Mouse (Mus musculus) spleen, postnatal 4 days (tissue): Measurements from ENCODE around the gene Crispld2.
A peak's percentile ranks its signal among the peaks of the same experiment; 100 is the strongest.

Source experiments
- DNase-seq, 2 experiments: peaks; one replicate each; pipeline ENCODE4 v3.0.0; 2022; ENCODE audit warnings: low spot score in 2 of 2

Crispld2 gene

GRCm38 (mm10) chr8:120066226-120066625 is 74.0 kb downstream of the Crispld2 start:
- DNase-seq, result no peak

- DNase-seq, result no peak
Measured at GRCm38 (mm10) chr8:120067936-120068668, 75.9 kb downstream of the Crispld2 start.

- DNase-seq, result peak; percentile 71 to 90
Measured at GRCm38 (mm10) chr8:120071684-120072083, 79.4 kb downstream of the Crispld2 start.

- no peak for DNase-seq
Measured at GRCm38 (mm10) chr8:120072259-120072658, 80.0 kb downstream of the Crispld2 start.

- DNase-seq, result no peak
Measured at GRCm38 (mm10) chr8:120072827-120073226, 80.6 kb downstream of the Crispld2 start.

GRCm38 (mm10) chr8:120074516-120074915 is 82.3 kb downstream of the Crispld2 start:
- no peak for DNase-seq

- DNase-seq, result no peak
Measured at GRCm38 (mm10) chr8:120075347-120075746, 83.1 kb downstream of the Crispld2 start.

- DNase-seq, result peak; percentile 69 to 92
Measured at GRCm38 (mm10) chr8:120078080-120078479, 85.8 kb downstream of the Crispld2 start.

- no peak for DNase-seq
Measured at GRCm38 (mm10) chr8:120079361-120079760, 87.1 kb downstream of the Crispld2 start.

GRCm38 (mm10) chr8:120083261-120083660 is 91.0 kb downstream of the Crispld2 start:
- no peak for DNase-seq

GRCm38 (mm10) chr8:120084783-120085182 is 92.5 kb downstream of the Crispld2 start:
- DNase-seq, result no peak

- no peak for DNase-seq
Measured at GRCm38 (mm10) chr8:120089511-120089910, 97.3 kb downstream of the Crispld2 start.

GRCm38 (mm10) chr8:120091032-120091431 is 98.8 kb downstream of the Crispld2 start:
- DNase-seq, result no peak

GRCm38 (mm10) chr8:120093103-120093502 is 100.9 kb downstream of the Crispld2 start:
- no peak for DNase-seq

GRCm38 (mm10) chr8:120094801-120095200 is 102.6 kb downstream of the Crispld2 start:
- no peak for DNase-seq

GRCm38 (mm10) chr8:120096486-120096885 is 104.2 kb downstream of the Crispld2 start:
- DNase-seq, result no peak

- no peak for DNase-seq
Measured at GRCm38 (mm10) chr8:120100388-120101067, 108.3 kb downstream of the Crispld2 start.

GRCm38 (mm10) chr8:120101068-120101972 is 109.1 kb downstream of the Crispld2 start, which contains the start of gene Zdhhc7:
Gene Zdhhc7 (minus strand): TSS chr8:120101482.
- peak; percentile 62 to 87 for DNase-seq
